Mouse (Mus musculus): ENCODE measurements around the gene 1700003F12Rik. TPM values are rescaled to one million over a fixed set of nuclear protein-coding genes. Genes with fewer than 3 reads are reported as not detected.

1700003F12Rik gene
- polyA plus RNA-seq, 1 experiment from 2014 or later: 0.67 TPM

Other genes with a start within 250 kb of the 1700003F12Rik start
- not detected in 2 replicates for gene Bpifb9b, start 239.9 kb upstream of the 1700003F12Rik start, polyA plus RNA-seq (2015; fragmentation: Nextera tagmentation; extraction: Ambion mirVana)
- 15.9 and 18.1 TPM in 2 replicates for gene Cdk5rap1, start 174.1 kb upstream of the 1700003F12Rik start, polyA plus RNA-seq (2015; fragmentation: Nextera tagmentation; extraction: Ambion mirVana)
- gene Snta1, start 139.0 kb upstream of the 1700003F12Rik start, polyA plus RNA-seq (2015; fragmentation: Nextera tagmentation; extraction: Ambion mirVana): 10.2 and 14.5 TPM in 2 replicates
- 37.7 and 41.3 TPM in 2 replicates for gene Cbfa2t2, start 110.6 kb upstream of the 1700003F12Rik start, polyA plus RNA-seq (2015; fragmentation: Nextera tagmentation; extraction: Ambion mirVana)
- gene Actl10, start 4.7 kb downstream of the 1700003F12Rik start, polyA plus RNA-seq (2015; fragmentation: Nextera tagmentation; extraction: Ambion mirVana): 0.19 and 0.37 TPM in 2 replicates
- 3.7 and 4.0 TPM in 2 replicates for gene Necab3, start 11.8 kb downstream of the 1700003F12Rik start, polyA plus RNA-seq (2015; fragmentation: Nextera tagmentation; extraction: Ambion mirVana)
- 18.3 and 23.1 TPM in 2 replicates for gene E2f1, start 22.8 kb downstream of the 1700003F12Rik start, polyA plus RNA-seq (2015; fragmentation: Nextera tagmentation; extraction: Ambion mirVana)
- gene Pxmp4, start 56.6 kb downstream of the 1700003F12Rik start, polyA plus RNA-seq (2015; fragmentation: Nextera tagmentation; extraction: Ambion mirVana): 30.8 and 32.3 TPM in 2 replicates
- gene Zfp341, start 66.2 kb downstream of the 1700003F12Rik start, polyA plus RNA-seq (2015; fragmentation: Nextera tagmentation; extraction: Ambion mirVana): 1.2 and 1.5 TPM in 2 replicates
- 0.67 TPM in 1 of 2 replicates, not detected in the other for gene 4930519P11Rik, start 66.4 kb downstream of the 1700003F12Rik start, polyA plus RNA-seq (2015; fragmentation: Nextera tagmentation; extraction: Ambion mirVana)
- gene Chmp4b, start 104.6 kb downstream of the 1700003F12Rik start, polyA plus RNA-seq (2015; fragmentation: Nextera tagmentation; extraction: Ambion mirVana): 31.6 and 36.9 TPM in 2 replicates
- gene Gm14214, start 222.9 kb downstream of the 1700003F12Rik start, polyA plus RNA-seq (2015; fragmentation: Nextera tagmentation; extraction: Ambion mirVana): not detected in 2 replicates
- gene Raly, start 244.0 kb downstream of the 1700003F12Rik start, polyA plus RNA-seq (2015; fragmentation: Nextera tagmentation; extraction: Ambion mirVana): 40.2 and 53.6 TPM in 2 replicates
- gene a, start 244.3 kb downstream of the 1700003F12Rik start, polyA plus RNA-seq (2015; fragmentation: Nextera tagmentation; extraction: Ambion mirVana): 16.4 and 21.4 TPM in 2 replicates

Data from limb, embryonic 15.5 days (tissue).